Mouse (Mus musculus) inflammation-experienced regulatory T-cells (primary cell): Measurements from ENCODE around the gene Ppp1r14d. TPM values are rescaled to one million over a fixed set of nuclear protein-coding genes. Genes with fewer than 3 reads are reported as not detected.

Experiments used
- polyA plus RNA-seq, 2 experiments: library from polyadenylated mRNA; unstranded; fragments of 100-300 nt; shearing (Covaris generic); gene quantifications; one replicate each; pipeline ENCODE4 v1.2.1; 2017

Gene Ppp1r14d
- not detected for polyA plus RNA-seq

DNA sequence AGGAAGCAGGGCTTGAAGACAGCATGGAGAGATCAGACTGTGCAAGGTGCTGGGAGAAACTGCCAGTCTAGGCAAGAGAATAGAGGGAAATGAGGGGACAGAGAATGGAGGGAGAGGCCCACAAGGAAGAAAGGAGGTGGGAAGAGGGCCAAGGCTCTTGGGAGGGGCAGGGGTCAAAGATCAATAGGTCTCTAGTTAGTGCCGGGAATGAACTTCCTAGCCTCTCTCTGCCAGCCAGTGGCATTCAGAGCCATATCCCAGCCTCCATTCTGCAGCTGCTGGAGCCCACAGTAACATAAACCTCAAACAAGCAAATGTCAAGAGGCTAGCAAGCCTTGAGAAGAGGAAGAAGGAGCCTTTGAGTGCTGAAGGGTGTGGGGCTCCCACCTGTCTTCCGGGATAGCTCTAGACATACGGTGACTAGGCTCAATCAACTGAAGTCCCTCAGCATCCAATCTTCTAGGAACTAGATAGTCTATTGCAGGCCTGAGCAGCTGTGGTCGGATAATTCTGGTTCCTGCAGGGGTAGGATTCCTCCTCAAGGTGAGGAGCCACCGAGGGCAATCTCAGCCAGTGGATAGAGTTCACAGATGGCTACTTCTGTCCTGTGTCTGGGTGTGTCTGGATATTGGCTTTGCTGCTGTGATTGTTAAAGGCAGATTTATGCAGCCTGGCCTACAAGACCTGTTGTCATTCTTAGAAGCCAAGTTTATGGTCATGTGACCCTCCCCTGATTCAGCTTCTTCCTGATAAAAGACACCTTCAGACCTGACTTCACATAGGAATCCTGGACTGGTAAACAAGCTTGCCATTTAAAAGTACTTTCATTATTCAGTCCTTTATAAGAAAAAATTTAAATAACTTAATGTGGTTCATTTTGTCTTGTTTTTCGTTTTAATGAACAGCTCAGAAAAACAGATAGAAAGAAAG, at the start of gene Ppp1r14d:
Gene Ppp1r14d, minus strand, starts transcription at position 132 of the 930 bp plus-strand sequence.

DNA sequence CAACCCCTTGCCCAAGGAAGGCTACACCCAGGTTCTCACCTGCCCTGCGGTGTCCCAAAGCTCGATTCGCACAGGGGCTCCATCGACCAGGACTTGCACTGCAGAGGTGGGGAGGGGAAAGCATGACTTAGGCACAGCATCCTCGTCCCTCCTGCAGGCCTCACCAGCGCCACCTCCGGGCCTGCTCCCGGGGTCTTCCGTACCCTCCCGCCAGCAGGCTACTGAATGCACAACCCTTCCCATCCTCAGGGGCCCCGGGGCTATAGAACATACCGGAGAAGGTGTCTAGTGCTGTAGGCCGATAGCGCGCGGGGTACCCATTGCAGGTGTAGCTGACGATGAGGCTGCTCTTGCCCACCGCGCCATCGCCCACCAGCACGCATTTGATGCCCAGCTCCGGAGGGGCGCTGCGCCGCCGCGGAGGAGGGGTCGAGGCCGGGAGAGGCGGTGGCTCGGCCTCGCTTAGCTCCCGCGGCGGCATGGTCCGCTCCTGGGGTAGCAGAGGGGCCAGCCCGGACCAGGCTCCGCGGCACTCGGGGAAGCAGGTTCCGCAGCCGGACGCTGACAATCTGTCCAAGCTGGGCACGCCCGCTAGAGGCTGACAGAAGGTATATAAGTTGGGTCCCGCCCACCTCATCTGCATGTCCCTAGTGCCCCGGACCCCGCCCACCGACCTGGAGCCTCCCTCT, 41.1 kb upstream of the Ppp1r14d start, which contains the start of gene Rhov:
Gene Rhov, minus strand, starts transcription at position 630 of the 689 bp plus-strand sequence.

DNA sequence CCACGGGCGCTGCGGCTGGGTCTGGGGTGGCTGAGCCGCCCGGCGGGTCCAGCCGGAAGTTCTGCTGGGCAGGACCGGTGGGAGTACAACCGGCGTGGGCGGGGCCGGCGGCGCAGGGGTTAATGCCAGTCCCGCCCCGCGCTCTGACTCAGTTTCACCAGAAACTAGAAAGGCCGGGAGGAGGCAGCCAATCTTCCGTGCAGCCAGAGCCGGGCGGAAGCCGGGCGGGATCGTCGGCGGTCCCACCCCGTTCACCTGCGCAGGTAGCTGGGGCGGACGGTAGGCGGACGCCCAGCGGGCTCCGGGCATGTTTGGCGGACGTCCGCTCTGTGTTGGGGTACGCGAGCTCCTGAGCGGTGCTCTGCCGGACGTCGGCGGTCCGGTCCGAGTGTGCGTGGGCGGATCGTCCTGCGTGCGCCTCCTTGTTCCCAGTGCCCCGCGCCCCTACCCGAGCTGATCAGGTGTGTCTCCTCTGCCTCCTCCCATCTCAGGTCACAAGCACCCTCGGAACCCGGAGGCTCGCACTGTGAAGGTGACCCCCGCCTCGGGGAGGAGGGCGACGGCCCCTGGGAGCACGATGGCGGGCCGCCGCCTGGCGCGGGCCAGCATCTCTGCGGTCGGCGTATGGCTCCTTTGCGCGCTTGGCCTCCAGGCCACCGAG, 7.6 kb upstream of the Ppp1r14d start, which contains the start of gene Spint1:
Gene Spint1, plus strand, starts transcription at position 153 of the 661 bp plus-strand sequence.

DNA sequence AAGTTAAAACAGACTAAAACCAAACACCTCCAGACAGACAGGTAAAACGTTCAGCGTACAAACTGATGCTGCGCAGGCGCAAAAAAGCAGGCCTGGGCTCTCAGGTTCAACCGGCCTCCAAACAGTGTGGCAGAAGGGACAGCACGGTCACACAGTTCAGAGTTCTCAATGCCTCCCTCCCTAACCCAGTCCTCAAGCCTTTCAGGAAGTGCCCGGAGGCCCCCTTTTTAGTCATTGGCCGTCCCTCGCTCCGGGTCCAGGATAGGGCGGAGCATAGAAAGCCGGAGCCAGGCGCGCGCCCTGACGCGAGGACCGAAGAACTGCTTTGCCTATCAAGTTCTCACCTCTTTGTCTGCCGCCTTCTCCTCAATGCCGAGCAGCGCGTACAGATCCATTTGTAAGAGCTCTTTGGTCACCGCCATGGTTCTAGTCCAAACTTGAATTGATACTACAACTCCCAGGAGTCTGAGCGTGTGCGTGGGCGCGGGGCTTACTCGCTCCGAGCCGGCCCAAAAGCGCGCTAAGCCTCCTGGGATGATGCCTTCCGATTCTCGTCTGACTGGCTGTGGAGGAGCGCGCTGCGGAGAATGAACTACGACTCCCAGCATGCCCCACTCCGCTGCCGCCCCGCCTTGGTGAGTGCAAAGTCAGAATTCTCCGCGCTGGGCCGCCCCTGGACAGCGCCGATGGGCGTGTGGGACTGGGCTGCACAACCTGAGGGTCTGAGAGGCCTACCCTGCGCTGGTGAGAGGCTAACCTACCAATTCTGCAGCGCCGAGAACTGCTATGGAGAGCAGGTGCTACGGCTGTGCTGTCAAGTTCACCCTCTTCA, 21.1 kb downstream of the Ppp1r14d start, which contains the start of the genes Zfyve19 and Dnajc17:
Gene Zfyve19, plus strand, starts transcription at position 274 of the 832 bp plus-strand sequence.
Gene Dnajc17, minus strand, starts transcription at position 452 of the 832 bp plus-strand sequence.

GRCm38 (mm10) chr2:119173991-119174651, 55.6 kb downstream of the Ppp1r14d start, which contains the start of gene Gm14137:
Gene Gm14137, plus strand, starts transcription at chr2:119174509.

Other genes starting within 250 kb of the Ppp1r14d start
- gene Ccdc32, start 200.5 kb downstream of the Ppp1r14d start, polyA plus RNA-seq, result 10 to 100 TPM; 20.8 to 30.6 TPM
- gene Rpusd2, start 195.1 kb downstream of the Ppp1r14d start, polyA plus RNA-seq, result 1 to 10 TPM; 1.2 to 3.8 TPM
- under 1 TPM; 0.52 to 0.94 TPM for gene Knl1, start 182.8 kb downstream of the Ppp1r14d start, polyA plus RNA-seq
- gene Rad51, start 117.1 kb downstream of the Ppp1r14d start, polyA plus RNA-seq, result 1 to 10 TPM; 3.6 to 3.8 TPM
- gene Rmdn3, start 72.9 kb downstream of the Ppp1r14d start, polyA plus RNA-seq, result 10 to 100 TPM; 22.2 to 26.8 TPM
- gene Gchfr, start 62.1 kb downstream of the Ppp1r14d start, polyA plus RNA-seq, result under 1 TPM; 0.34 to 0.60 TPM
- gene Gm14137, start 55.4 kb downstream of the Ppp1r14d start, polyA plus RNA-seq, result under 1 TPM; 0.70 to 0.83 TPM
- 10 to 100 TPM; 40.0 to 50.1 TPM for gene Zfyve19, start 21.3 kb downstream of the Ppp1r14d start, polyA plus RNA-seq
- 10 to 100 TPM; 22.5 to 35.9 TPM for gene Dnajc17, start 21.1 kb downstream of the Ppp1r14d start, polyA plus RNA-seq
- under 1 TPM in 1 of 2 experiments, not detected in 1; 0.81 TPM for gene Spint1, start 7.5 kb upstream of the Ppp1r14d start, polyA plus RNA-seq
- gene Rhov, start 41.4 kb upstream of the Ppp1r14d start, polyA plus RNA-seq, result under 1 TPM in 1 of 2 experiments, not detected in 1; 0.78 TPM
- 10 to 100 TPM; 11.3 to 12.6 TPM for gene Vps18, start 58.8 kb upstream of the Ppp1r14d start, polyA plus RNA-seq
- gene Dll4, start 95.9 kb upstream of the Ppp1r14d start, polyA plus RNA-seq, result not detected
- gene Chac1, start 121.3 kb upstream of the Ppp1r14d start, polyA plus RNA-seq, result 1 to 10 TPM in 1 of 2 experiments, under 1 TPM in 1; 0.29 to 1.9 TPM
- gene Ino80, start 247.8 kb upstream of the Ppp1r14d start, polyA plus RNA-seq, result 1 to 10 TPM; 4.4 to 6.2 TPM